Mouse (Mus musculus) frontal cortex, postnatal 14 days (tissue): ENCODE data around the gene Nup155.

Source experiments
- DNase-seq, 2 experiments: peaks; one replicate each; pipeline ENCODE4 v3.0.0; 2022; ENCODE audit warnings: low spot score in 2 of 2

The Nup155 gene

DNA sequence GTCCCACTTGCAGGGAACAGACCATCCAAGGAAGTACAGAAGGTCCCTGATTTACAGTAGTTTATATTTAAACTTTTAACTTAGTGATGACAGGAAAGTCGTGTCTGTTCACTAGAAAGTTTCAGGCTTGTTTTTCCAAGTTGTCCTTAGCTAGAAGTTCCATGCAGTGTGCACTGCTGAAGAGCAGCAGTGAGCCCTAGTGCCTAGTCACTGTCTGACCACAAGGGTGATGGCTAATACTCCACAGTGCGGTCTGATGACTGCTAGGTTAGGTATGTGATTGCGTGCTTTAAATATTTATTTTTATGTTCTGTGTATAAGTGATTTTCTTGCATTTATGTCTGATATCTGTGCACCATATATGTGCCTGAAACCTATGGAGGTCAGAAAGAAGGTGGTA is 81.4 kb downstream of the Nup155 start:
- DNase-seq, result no peak

GRCm38 (mm10) chr15:8200317-8200716 is 91.2 kb downstream of the Nup155 start:
- DNase-seq, result no peak

- no peak for DNase-seq
Measured at GRCm38 (mm10) chr15:8208362-8208761, 99.3 kb downstream of the Nup155 start.
